Mouse (Mus musculus): ENCODE data around the gene Acap1.

- TF ChIP-seq HCFC1 (IDR thresholded peaks at IDR 0.05; ENCODE audit: borderline replicate concordance, insufficient read depth, low read length): no peak
- TF ChIP-seq MAFK (IDR thresholded peaks at IDR 0.05; ENCODE audit: insufficient read depth, low read depth, low read length): no peak
Observed at GRCm38 (mm10) chr11:69876186-69876585, 19.2 kb downstream of the Acap1 start.

Data from ES-E14 (cell line).